Mouse (Mus musculus): Measurements from ENCODE around the gene Sarnp. TPM values are rescaled to one million over a fixed set of nuclear protein-coding genes. Genes with fewer than 3 reads are reported as not detected.

Gene Sarnp
- polyA plus RNA-seq, 1 experiment: 88.6 TPM

GRCm38 (mm10) chr10:128845516-128845915, 28.4 kb downstream of the Sarnp start:
- H3K27ac ChIP-seq (replicated peaks; ENCODE audit: low read depth, low read length): no peak overlapping the region
- no peaks in the 10 kb centered on the region for H3K4me1 ChIP-seq (ENCODE audit: control insufficient read depth, insufficient read depth, insufficient read length, low read length)
- H3K4me3 ChIP-seq (ENCODE audit: insufficient read depth, low read depth, low read length): no peak overlapping the region

GRCm38 (mm10) chr10:128846664-128847063, 29.5 kb downstream of the Sarnp start:
- H3K27ac ChIP-seq (replicated peaks; ENCODE audit: low read depth, low read length): no peak overlapping the region
- no peak overlapping the region for H3K4me3 ChIP-seq (ENCODE audit: insufficient read depth, low read depth, low read length)
- H3K4me1 ChIP-seq (ENCODE audit: control insufficient read depth, insufficient read depth, insufficient read length, low read length): no peaks in the 10 kb centered on the region

GRCm38 (mm10) chr10:128848426-128848825, 31.3 kb downstream of the Sarnp start:
- Histone ChIP-seq H3K4me1 (ENCODE audit: control insufficient read depth, insufficient read depth, insufficient read length, low read length) (no peaks in the 10 kb centered on the region), H3K4me3 (ENCODE audit: insufficient read depth, low read depth, low read length) (no peak overlapping the region), H3K27ac (replicated peaks; ENCODE audit: low read depth, low read length) (no peak overlapping the region)

- Histone ChIP-seq H3K27ac (replicated peaks; ENCODE audit: low read depth, low read length) (no peak overlapping the region), H3K4me1 (ENCODE audit: control insufficient read depth, insufficient read depth, insufficient read length, low read length) (no peaks in the 10 kb centered on the region), H3K4me3 (ENCODE audit: insufficient read depth, low read depth, low read length) (no peak overlapping the region)
These were observed 33.2 kb downstream of the Sarnp start for GRCm38 (mm10) chr10:128850339-128850738.

- no peaks in the 10 kb centered on the region for H3K4me1 ChIP-seq (ENCODE audit: control insufficient read depth, insufficient read depth, insufficient read length, low read length)
- no peak overlapping the region for H3K4me3 ChIP-seq (ENCODE audit: insufficient read depth, low read depth, low read length)
- no peak overlapping the region for H3K27ac ChIP-seq (replicated peaks; ENCODE audit: low read depth, low read length)
These were observed 44.0 kb downstream of the Sarnp start for GRCm38 (mm10) chr10:128861176-128861575.

GRCm38 (mm10) chr10:128866042-128866441, 48.9 kb downstream of the Sarnp start:
- no peaks in the 10 kb centered on the region for H3K4me1 ChIP-seq (ENCODE audit: control insufficient read depth, insufficient read depth, insufficient read length, low read length)
- H3K4me3 ChIP-seq (ENCODE audit: insufficient read depth, low read depth, low read length): no peak overlapping the region
- no peak overlapping the region for H3K27ac ChIP-seq (replicated peaks; ENCODE audit: low read depth, low read length)

DNA sequence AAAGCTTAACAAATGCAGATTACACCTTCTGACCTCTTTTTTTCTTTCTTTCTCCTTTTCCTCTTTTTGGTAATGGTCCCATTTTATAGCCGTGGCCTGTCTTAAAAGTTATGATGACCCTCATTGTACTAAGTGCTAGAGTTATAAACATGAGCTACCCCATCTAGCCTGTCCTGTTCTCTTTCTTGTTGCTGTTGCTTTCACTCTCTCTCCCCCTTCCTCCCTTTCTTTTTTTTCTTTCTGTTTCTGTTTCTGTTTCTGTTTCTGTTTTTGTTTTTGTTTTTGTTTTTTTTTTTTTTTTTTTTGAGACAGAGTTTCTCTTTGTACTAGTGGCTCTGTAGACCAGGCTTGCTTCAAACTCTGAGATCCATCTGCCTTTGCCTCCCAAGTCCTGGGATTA, 49.4 kb downstream of the Sarnp start:
- Histone ChIP-seq H3K4me1 (ENCODE audit: control insufficient read depth, insufficient read depth, insufficient read length, low read length) (no peaks in the 10 kb centered on the region), H3K4me3 (ENCODE audit: insufficient read depth, low read depth, low read length) (no peak overlapping the region), H3K27ac (replicated peaks; ENCODE audit: low read depth, low read length) (no peak overlapping the region)

DNA sequence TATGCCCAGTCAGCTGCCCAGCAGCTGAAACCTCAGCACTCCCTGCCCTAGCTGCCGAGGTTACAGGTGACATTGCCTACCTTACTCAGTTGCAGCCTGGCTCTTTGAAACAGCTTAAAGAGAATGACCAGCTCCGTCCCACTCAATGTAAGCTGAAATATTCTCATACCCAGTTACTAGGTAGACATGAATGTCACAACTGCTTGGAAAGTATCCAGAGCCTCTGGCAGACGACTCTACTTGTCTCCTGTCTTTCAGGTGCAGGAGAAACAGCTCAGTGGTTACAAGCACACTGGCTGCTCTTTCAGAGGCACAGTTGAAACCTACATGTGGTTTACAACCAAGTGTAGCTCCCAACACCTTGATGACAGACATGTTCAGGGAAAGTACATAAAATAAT, 53.2 kb downstream of the Sarnp start:
- Histone ChIP-seq H3K4me1 (ENCODE audit: control insufficient read depth, insufficient read depth, insufficient read length, low read length) (no peaks in the 10 kb centered on the region), H3K4me3 (ENCODE audit: insufficient read depth, low read depth, low read length) (no peak overlapping the region), H3K27ac (replicated peaks; ENCODE audit: low read depth, low read length) (no peak overlapping the region)

DNA sequence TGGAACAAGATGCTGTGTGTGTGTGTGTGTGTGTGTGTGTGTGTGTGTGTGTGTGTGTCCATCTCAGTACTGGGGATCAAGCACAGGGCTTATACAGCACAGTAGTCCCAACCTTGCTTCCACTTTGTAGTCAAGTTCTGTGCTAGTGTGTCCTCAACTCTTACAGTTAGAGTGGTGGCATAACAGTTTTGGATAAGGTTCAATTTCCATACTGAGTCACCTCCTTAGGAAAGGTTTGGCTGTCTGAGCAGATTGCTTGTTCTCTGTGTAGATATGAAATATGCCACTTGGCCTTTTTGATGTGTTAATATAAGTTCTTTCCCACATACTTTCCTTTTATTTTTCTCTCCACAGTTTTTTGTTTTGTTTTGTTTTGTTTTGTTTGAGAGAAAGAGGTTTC, 61.2 kb downstream of the Sarnp start:
- Histone ChIP-seq H3K4me1 (ENCODE audit: control insufficient read depth, insufficient read depth, insufficient read length, low read length) (no peaks in the 10 kb centered on the region; the same call in 1 of the 2 replicates), H3K27ac (replicated peaks; ENCODE audit: low read depth, low read length) (no peak overlapping the region)

DNA sequence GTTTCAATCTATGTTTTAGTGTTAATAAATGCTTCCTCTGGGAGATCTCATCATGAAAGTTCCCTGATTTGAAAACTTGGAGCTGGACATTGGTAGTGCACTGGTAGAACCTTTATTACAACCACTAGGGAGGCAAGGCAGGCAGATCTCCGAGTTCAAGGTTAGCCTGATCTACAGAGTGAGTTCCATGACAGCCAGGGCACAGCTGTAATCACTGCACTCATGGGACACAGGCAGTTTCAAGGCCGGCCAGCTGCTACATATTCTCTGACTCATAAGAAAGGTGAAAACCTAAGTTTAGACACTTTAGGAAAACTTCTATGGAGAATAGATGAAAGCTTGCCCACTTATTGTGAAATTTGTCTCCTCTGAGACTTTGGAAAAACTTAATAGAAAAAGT, 61.7 kb downstream of the Sarnp start:
- no peak overlapping the region for H3K27ac ChIP-seq (replicated peaks; ENCODE audit: low read depth, low read length)
- H3K4me1 ChIP-seq (ENCODE audit: control insufficient read depth, insufficient read depth, insufficient read length, low read length): no peaks in the 10 kb centered on the region; the same call in 1 of the 2 replicates
- no peak overlapping the region for H3K4me3 ChIP-seq (ENCODE audit: insufficient read depth, low read depth, low read length)

More for the DNA sequence above, 61.2 kb downstream of the Sarnp start:
- H3K4me3 ChIP-seq (ENCODE audit: insufficient read depth, low read depth, low read length): no peak overlapping the region

DNA sequence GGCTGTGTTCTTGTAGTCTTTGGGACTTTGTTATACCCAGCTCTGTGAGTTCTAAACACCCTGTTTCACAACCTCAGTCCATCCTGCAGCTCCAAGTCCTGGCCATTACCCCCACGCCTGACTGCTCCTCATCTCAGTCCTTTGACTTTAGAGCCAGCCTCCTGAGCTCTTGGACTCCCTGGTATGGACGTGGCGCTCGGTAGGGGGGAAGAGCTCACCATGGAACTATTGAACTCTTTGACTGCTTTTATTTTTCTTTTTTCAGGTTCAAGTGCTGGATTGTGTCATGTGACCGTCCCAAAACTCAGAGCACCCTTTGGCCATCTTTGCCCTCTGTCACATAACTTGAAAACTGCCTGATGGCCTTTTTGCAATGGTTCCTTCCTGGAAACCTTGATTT, 64.9 kb downstream of the Sarnp start:
- no peak overlapping the region for H3K27ac ChIP-seq (replicated peaks; ENCODE audit: low read depth, low read length)
- no peak overlapping the region for H3K4me3 ChIP-seq (ENCODE audit: insufficient read depth, low read depth, low read length)
- H3K4me1 ChIP-seq (ENCODE audit: control insufficient read depth, insufficient read depth, insufficient read length, low read length): no peaks in the 10 kb centered on the region; the same call in 1 of the 2 replicates

DNA sequence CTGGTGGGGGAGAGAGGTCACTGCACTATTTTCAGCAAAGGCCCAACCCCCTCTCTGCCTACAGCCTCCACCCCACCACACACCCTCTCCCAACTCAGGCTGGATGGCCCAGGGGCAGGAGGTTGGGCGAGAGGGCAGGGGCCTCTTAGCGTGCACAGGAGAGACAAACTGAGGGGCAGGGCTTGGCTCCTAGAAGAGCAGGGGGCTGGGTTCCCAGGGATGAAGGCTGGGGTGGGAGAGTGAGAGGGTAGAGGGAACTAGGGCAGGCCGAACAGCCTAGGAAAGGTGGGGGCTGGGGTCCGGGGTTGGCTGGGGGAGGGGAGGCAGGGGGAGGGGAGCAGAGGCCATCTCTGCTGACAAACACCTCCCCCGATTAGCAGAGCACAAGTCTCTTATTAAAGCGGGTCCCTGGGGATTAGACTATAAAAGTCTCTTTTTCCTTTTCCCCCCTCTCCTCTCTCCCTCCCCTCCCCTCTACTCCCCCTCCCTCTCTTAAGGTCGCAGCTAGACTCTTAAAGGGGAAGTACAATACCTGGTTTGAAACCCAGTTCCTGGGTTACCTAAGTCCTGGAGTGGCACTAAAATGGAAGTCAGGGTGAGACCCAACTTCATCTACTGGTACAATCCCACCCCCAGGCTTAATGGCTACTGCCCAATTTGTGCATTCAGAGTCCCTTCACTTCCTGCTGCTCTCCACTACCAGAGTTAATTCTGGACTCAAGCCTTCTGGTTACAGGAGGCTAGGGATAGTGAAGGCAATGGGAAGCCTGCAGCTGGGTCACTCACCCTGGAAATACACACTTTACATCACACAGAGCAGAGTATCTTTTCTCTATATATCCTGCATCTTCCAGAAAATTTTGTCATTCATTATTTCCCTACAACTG, 72.1 kb downstream of the Sarnp start:
- no peaks in the 10 kb centered on the region for H3K4me1 ChIP-seq (ENCODE audit: control insufficient read depth, insufficient read depth, insufficient read length, low read length)
- no peak overlapping the region for H3K27ac ChIP-seq (replicated peaks; ENCODE audit: low read depth, low read length)
- no peak overlapping the region for H3K4me3 ChIP-seq (ENCODE audit: insufficient read depth, low read depth, low read length)

DNA sequence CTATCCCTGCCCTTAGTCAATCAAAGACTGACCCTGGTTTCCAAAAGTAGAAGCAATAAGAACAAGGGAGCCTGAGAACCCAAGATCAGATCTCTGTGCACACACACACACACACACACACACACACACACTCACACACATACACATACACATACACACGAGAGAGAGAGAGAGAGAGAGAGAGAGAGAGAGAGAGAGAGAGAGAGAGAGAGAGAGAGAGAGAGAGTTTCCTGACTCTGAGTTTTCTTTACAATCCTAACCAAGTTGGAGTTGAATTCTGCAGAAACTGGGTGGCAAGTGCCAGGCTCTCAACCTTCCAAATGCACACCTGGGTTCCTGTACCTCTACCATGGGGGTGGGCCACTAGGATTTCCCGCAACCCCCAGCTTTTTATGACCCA, 72.7 kb downstream of the Sarnp start:
- no peak overlapping the region for H3K27ac ChIP-seq (replicated peaks; ENCODE audit: low read depth, low read length)

GRCm38 (mm10) chr10:128890383-128891295, 73.5 kb downstream of the Sarnp start:
- H3K4me3 ChIP-seq (ENCODE audit: insufficient read depth, low read depth, low read length): peak overlapping the region; percentile 63
- H3K27ac ChIP-seq (replicated peaks; ENCODE audit: low read depth, low read length): no peak overlapping the region
- no peaks in the 10 kb centered on the region for H3K4me1 ChIP-seq (ENCODE audit: control insufficient read depth, insufficient read depth, insufficient read length, low read length)

More for the DNA sequence above, 72.7 kb downstream of the Sarnp start:
- Histone ChIP-seq H3K4me1 (ENCODE audit: control insufficient read depth, insufficient read depth, insufficient read length, low read length) (no peaks in the 10 kb centered on the region), H3K4me3 (ENCODE audit: insufficient read depth, low read depth, low read length) (no peak overlapping the region)

DNA sequence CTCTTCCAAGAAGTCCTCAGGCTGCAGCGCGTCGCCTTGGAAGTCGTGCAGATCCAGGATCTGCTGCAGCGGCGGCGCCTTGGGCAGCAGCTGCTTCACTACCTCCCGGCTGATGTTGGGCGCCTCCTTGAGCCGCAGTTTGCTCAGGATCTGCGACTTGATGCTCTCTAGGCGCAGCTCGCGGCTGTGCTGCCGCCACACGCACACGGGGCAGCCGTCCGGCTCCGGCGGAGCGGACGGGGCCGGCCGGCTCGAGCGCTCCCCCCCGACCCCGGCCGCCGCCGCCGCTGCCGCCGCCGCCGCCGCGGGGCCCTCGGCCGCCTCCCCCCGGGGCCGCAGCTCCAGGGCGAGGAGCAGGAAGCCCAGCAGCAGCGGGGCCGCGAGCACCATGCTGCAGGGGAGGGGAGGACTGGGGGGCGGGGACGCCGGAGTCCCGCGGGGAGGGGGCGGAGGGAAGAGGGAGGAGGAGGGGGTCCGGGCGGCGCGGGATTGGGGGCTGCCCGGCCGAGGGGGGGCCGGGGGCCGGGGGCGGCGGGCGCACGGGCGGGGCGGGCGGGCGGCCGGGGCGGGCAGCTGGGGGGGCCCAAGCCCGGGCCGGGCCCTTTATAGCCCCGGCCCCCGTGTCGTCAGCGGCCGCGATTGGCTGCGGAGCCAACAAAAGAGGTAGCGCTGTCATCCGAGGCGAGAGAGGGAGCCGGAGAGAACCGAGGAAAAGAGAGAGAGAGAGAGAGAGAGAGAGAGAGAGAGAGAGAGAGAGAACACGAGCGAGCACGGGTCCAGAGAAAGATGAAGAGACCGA, 74.4 kb downstream of the Sarnp start, which contains the start of gene Gdf11:
Gdf11 (minus strand) TSS at position 423 of the 799 bp plus-strand sequence.
- peak within 1 kb of the TSS; percentile 63 for H3K4me3 ChIP-seq (ENCODE audit: insufficient read depth, low read depth, low read length)
- no peak within 1 kb of the TSS for H3K27ac ChIP-seq (replicated peaks; ENCODE audit: low read depth, low read length)
- H3K4me1 ChIP-seq (ENCODE audit: control insufficient read depth, insufficient read depth, insufficient read length, low read length): no peaks in the 10 kb centered on the region

All from brown adipose tissue, adult 24 weeks (tissue).